Mouse (Mus musculus) stomach, embryonic 15.5 days (tissue): ENCODE measurements around the gene Gsap. TPM values are rescaled to one million over a fixed set of nuclear protein-coding genes. Genes with fewer than 3 reads are reported as not detected.

Experiments
- ATAC-seq: fragments of 200-750 bp; cut with Nextera tagmentation; 2 replicates; pipeline ENCODE4 v1.8.0; 2017; ENCODE audit warnings: low read depth, moderate number of reproducible peaks, moderate TSS enrichment; ENCODE audit not compliant: insufficient read depth, low FRiP score
- H3K27ac ChIP-seq: fragments of 300-500 bp; sonication (generic); 2 replicates; pipeline ENCODE4 v1.5.1; 2015; ENCODE audit warnings: mild to moderate bottlenecking, inconsistent platforms
- H3K27me3 ChIP-seq: fragments of 300-500 bp; sonication (generic); replicated peaks from 2 replicates; pipeline ENCODE4 v1.6.1; 2015; ENCODE audit warnings: inconsistent platforms
- H3K36me3 ChIP-seq: fragments of 300-500 bp; sonication (generic); 2 replicates; pipeline ENCODE4 v1.6.1; 2015; ENCODE audit warnings: inconsistent platforms
- H3K4me1 ChIP-seq: fragments of 300-500 bp; sonication (generic); 2 replicates; pipeline ENCODE4 v1.6.1; 2015; ENCODE audit warnings: inconsistent platforms
- H3K4me2 ChIP-seq: fragments of 300-500 bp; sonication (generic); 2 replicates; pipeline ENCODE4 v1.6.1; 2015; ENCODE audit warnings: mild to moderate bottlenecking, inconsistent platforms
- H3K4me3 ChIP-seq: fragments of 300-500 bp; sonication (generic); replicated peaks from 2 replicates; pipeline ENCODE4 v1.5.1; 2015; ENCODE audit warnings: inconsistent platforms
- H3K9ac ChIP-seq: fragments of 300-500 bp; sonication (generic); 2 replicates; pipeline ENCODE4 v1.6.1; 2015; ENCODE audit warnings: inconsistent platforms
- H3K9me3 ChIP-seq: fragments of 300-500 bp; sonication (generic); 2 replicates; pipeline ENCODE4 v1.6.1; 2016; ENCODE audit warnings: inconsistent platforms
- WGBS: fragments of 180-500 bp; shearing (Covaris S2); methylation state at CpG from one replicate; pipeline ENCODE4 v1.1.7; 2015; 5-methylcytosine and 5-hydroxymethylcytosine counted together
- polyA plus RNA-seq: library from polyadenylated mRNA; unstranded; fragments of >200 nt; fragmentation: Nextera tagmentation; extraction: Ambion mirVana; gene quantifications from 2 replicates; pipeline ENCODE4 v1.2.1, GENCODE M21; 2015

The Gsap gene
- polyA plus RNA-seq, 1 experiment from 2014 or later = 2.9 TPM

DNA sequence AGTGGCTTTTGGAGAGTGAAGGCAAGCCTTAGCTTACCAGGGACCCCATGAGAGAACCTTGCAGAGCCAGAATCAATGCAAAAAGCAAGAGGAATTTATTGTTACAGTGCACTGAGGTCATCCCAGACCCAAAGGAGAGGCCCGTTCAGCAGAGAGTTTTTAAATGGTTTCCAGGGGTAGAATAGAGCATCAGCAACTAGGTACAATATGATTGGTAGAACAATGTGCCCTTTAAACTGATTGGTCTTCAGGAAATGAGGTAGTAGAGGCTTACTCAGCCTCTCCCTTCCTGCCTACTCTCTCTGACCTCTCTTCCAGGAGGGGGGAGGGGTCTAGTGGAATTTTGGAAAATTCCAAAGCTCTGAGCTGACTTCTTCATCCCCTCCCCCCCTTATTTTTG is 59.2 kb downstream of the Gsap start:
- H3K4me2 ChIP-seq = no peak overlapping the region
- H3K36me3 ChIP-seq = no peaks in the 10 kb centered on the region
- no peak overlapping the region for H3K4me3 ChIP-seq
- no peak overlapping the region for H3K9ac ChIP-seq
- WGBS = 70% methylated on average over 1 of the region's 1 CpGs
- no peak overlapping the region for H3K27ac ChIP-seq
- no peaks in the 10 kb centered on the region for H3K9me3 ChIP-seq
- no peaks in the 10 kb centered on the region for H3K27me3 ChIP-seq
- H3K4me1 ChIP-seq = no peaks in the 10 kb centered on the region
- no peak for ATAC-seq

DNA sequence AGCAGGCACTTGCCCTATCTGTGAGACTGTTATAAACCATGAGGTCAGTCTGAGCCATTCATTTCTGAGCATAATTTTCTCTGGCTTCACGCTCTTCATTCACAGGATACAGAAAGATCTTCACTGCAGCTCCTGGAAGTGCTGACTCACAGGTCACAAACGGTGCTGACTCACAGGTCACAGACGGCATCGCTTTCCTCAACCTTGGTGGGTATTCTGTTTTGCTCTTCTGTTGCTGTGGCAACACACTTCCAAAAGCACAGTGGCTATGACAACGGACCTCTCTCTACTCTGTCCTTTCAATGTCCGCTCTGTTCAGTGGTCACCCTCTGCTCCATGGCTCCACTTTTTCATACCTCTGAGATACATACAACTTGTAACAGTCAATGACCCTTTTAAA is 60.7 kb downstream of the Gsap start:
- Histone ChIP-seq H3K4me1 (no peaks in the 10 kb centered on the region), H3K27me3 (no peaks in the 10 kb centered on the region), H3K9me3 (no peaks in the 10 kb centered on the region), H3K4me3 (no peak overlapping the region), H3K9ac (no peak overlapping the region), H3K36me3 (no peaks in the 10 kb centered on the region), H3K27ac (no peak overlapping the region), H3K4me2 (no peak overlapping the region)
- 76% methylated on average over 6 of the region's 6 CpGs for WGBS
- ATAC-seq = no peak

DNA sequence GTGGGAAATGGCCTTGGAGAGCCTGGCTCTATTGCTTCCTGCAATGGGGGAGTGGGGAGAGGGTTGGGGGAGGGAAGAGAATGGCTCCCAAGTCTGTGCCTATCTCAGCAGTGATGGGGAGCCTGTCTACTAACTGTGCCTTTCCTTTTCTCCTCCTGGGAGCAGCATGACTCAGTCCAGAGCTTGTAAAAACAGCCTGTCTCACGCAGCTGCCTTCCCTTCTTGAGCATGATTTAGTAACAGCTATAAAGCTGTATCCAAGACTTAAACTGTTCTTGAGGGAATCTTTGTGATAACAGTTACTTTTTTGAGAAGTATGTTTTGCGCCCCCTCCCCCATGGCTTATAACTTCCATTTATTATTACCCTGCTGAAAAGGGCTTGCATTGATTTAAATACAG is 61.9 kb downstream of the Gsap start:
- ATAC-seq = no peak
- no peak overlapping the region for H3K27ac ChIP-seq
- no peaks in the 10 kb centered on the region for H3K27me3 ChIP-seq
- H3K36me3 ChIP-seq = no peaks in the 10 kb centered on the region
- H3K4me3 ChIP-seq = no peak overlapping the region
- H3K9ac ChIP-seq = no peak overlapping the region
- H3K9me3 ChIP-seq = no peaks in the 10 kb centered on the region
- no peak overlapping the region for H3K4me2 ChIP-seq
- no peaks in the 10 kb centered on the region for H3K4me1 ChIP-seq
- 53% methylated on average over 2 of the region's 2 CpGs for WGBS

DNA sequence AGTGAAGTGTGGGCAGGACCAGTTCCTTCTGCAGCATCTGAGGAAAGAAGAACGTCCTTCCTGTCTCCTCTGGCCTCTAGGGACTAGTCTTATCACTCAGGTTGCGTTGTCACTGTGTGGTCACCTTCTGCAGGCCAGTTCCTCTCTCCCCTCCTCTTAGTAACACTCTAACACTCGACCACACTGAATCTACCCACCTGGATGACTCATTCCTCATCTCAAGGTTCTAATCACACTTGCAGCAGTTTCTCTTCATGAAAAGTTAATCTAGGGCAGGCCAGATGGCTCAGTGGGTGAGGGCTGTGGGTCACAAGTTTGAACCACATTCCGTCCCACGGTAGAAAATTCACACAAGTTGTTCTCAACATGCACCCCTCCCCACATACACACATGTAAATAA is 62.8 kb downstream of the Gsap start:
- H3K27me3 ChIP-seq = no peaks in the 10 kb centered on the region
- no peak overlapping the region for H3K9ac ChIP-seq
- no peak overlapping the region for H3K4me2 ChIP-seq
- 58% methylated on average over 5 of the region's 5 CpGs for WGBS
- H3K4me1 ChIP-seq = no peaks in the 10 kb centered on the region
- no peaks in the 10 kb centered on the region for H3K36me3 ChIP-seq
- ATAC-seq = no peak
- H3K27ac ChIP-seq = no peak overlapping the region
- no peaks in the 10 kb centered on the region for H3K9me3 ChIP-seq
- H3K4me3 ChIP-seq = no peak overlapping the region

DNA sequence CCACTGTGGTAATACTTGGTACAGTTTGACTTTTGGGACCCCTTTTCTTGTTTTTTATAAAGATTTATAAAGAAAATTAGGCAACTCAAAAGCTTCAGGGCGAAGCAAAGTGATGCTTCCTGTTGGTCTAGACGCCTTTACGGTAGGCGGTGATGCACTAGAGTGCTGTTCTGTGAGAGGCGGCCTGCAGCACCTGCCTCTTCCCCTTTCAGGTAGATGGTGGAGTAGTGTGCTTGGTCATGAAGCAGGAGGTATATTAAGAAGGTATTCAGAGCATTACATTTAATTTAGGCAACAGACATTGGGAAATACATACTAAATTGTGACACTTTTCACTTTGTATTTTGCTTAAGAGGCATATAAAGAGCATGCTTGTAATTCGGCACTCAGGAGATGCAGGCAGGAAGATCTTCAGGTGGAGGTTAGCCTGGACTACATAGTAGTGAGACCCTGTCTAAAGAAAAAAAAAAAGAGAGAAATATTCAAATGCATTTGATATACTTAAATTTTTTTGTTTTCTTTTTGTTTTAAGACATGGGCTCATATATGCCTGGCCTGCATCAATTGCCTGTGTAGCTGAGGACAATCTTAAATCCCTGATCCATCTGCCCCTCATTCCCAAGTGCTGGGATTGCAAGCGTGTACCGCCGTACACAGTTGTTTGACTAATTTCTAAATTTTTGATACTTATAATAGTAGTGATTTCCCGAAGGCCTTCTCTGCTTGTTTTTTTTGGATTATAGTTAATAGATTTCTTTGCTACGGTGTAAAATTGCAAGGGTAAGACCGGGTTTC is 68.9 kb downstream of the Gsap start:
- 88% methylated on average over 12 of the region's 12 CpGs for WGBS
- Histone ChIP-seq H3K27ac (no peak overlapping the region), H3K4me3 (no peak overlapping the region), H3K4me2 (no peak overlapping the region), H3K36me3 (no peaks in the 10 kb centered on the region), H3K27me3 (no peaks in the 10 kb centered on the region), H3K9me3 (no peaks in the 10 kb centered on the region), H3K9ac (no peak overlapping the region), H3K4me1 (no peaks in the 10 kb centered on the region)
- ATAC-seq = no peak

DNA sequence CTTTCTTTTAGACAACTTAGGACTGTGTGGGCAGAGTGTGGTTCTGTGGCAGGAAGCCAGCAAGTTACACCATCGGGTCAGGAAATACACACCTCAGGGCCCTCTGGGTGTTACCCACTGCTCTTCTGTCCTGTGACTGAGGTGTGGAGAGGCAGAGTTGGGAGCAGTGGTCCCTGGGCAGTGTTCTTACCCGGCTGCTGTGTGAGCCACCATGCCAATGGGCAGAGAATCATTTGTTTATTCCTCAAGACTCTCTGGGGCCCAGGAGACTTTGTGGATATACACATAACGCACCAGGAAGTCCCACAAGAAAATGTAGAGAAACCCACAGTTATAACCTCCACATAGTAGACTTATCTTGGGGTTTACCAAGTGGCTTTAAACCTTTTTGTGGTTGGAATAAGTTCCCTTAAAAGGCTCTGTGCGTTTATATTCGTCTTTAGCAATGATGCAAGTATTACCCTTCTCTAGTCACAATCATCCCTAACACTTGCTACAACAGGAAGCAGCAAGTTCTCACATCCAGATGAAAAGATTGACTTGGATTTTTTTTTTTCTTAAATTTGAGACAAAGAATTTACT is 69.6 kb downstream of the Gsap start:
- no peak overlapping the region for H3K27ac ChIP-seq
- H3K4me1 ChIP-seq = no peaks in the 10 kb centered on the region
- 74% methylated on average over 5 of the region's 5 CpGs for WGBS
- no peaks in the 10 kb centered on the region for H3K27me3 ChIP-seq
- no peaks in the 10 kb centered on the region for H3K9me3 ChIP-seq
- H3K4me2 ChIP-seq = no peak overlapping the region
- ATAC-seq = no peak
- H3K4me3 ChIP-seq = no peak overlapping the region
- no peaks in the 10 kb centered on the region for H3K36me3 ChIP-seq
- no peak overlapping the region for H3K9ac ChIP-seq

DNA sequence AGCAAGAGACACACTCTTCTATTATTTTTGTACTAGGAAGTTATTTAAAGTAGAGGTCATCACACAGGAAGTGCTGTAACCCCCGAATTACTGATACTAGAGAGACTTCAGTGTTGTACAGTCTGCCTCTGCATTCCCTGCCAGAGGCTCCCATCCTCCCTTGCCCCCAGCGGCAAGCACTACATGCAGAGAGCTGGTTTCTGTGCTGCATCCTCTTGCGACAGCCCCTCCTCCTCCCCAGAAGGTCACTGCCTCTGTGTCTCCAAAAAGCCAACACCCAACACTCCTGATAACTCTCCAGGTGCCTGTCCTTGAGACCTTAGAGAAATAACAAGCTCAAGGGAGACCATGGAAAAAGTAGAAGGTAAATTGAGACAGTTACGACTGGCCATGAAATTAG is 71.1 kb downstream of the Gsap start:
- Histone ChIP-seq H3K27ac (no peak overlapping the region), H3K4me1 (no peaks in the 10 kb centered on the region), H3K9me3 (no peaks in the 10 kb centered on the region), H3K27me3 (no peaks in the 10 kb centered on the region), H3K4me2 (no peak overlapping the region), H3K9ac (no peak overlapping the region), H3K36me3 (no peaks in the 10 kb centered on the region), H3K4me3 (no peak overlapping the region)
- no peak for ATAC-seq
- 63% methylated on average over 4 of the region's 4 CpGs for WGBS

DNA sequence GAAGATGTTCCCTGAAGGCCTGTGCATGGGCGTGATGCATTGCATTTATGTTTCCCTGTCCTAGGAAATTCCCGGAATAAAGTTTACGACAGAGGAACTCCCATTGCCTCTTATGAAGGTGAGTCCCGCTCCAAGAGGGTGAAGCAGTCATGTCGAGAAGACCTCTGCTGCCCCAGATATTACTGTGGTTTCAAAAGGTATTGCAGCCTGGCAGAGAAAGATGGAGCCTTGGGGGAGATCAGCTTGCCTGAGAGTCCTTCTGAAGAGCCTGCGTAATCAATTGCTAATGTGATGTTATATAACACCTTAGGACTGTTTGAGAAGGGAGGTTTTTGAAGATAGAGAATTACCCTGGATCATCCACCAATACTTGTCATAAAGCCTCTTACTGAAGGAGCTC is 71.8 kb downstream of the Gsap start:
- H3K27ac ChIP-seq = no peak overlapping the region
- ATAC-seq = no peak
- WGBS = 70% methylated on average over 6 of the region's 6 CpGs
- no peaks in the 10 kb centered on the region for H3K4me1 ChIP-seq
- H3K4me3 ChIP-seq = no peak overlapping the region
- no peak overlapping the region for H3K4me2 ChIP-seq
- H3K9me3 ChIP-seq = no peaks in the 10 kb centered on the region
- H3K27me3 ChIP-seq = no peaks in the 10 kb centered on the region
- H3K9ac ChIP-seq = no peak overlapping the region
- no peaks in the 10 kb centered on the region for H3K36me3 ChIP-seq

DNA sequence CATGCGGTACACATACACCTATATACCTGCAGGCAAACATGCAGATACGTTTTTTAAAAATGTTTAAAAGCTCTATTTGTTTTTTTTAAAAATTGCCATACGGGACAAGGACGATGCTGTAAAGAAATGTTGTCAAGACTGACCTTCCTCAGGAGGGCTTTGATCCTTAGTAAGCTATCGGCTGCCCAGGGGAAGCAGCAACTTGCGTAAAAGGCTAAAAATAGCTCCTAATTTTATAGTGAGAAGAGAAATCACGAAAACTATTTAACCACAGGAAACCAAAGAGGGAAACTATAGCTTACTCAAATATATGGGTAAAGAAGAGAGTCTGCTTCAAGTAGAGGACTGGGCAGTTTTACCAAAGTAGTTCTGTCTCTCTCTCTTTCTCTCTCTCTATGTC is 74.7 kb downstream of the Gsap start:
- 74% methylated on average over 7 of the region's 7 CpGs for WGBS
- Histone ChIP-seq H3K27ac (no peak overlapping the region), H3K4me2 (no peak overlapping the region), H3K36me3 (no peaks in the 10 kb centered on the region), H3K27me3 (no peaks in the 10 kb centered on the region), H3K9me3 (no peaks in the 10 kb centered on the region), H3K9ac (no peak overlapping the region), H3K4me1 (no peaks in the 10 kb centered on the region), H3K4me3 (no peak overlapping the region)
- no peak for ATAC-seq

DNA sequence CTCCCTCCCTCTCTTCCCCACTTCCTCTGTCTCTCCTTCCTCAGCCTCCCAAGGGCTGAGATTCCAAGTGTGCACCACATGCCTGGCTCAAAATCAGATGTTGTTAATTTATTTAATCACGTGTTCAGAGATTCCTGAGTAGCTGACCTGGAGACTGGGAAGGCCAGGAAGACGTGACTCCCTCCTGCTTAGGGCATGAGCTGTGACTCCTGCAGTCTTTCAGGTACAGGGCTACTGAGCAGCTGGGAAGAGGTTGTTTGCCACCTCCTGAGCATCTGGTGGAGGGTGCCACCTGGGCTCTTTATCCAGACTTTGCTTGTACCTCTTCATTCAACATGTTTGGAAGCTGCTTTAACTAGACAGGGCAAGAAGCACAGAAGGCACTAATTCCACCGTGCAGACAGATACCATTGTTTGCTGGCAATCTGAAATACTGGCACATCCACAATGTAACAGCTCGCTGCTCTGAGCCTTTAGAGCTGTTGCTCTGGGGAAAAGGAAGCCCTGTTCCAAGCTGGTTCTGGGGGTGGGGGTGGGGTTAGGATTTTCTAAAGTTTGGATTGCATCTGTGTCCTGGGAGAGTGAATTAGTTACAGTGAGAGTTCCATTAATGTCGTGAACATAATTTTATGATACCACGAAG is 75.3 kb downstream of the Gsap start:
- H3K27me3 ChIP-seq = no peaks in the 10 kb centered on the region
- no peak for ATAC-seq
- H3K9me3 ChIP-seq = no peaks in the 10 kb centered on the region
- H3K27ac ChIP-seq = no peak overlapping the region
- no peak overlapping the region for H3K4me2 ChIP-seq
- no peaks in the 10 kb centered on the region for H3K4me1 ChIP-seq
- WGBS = 30% methylated on average over 6 of the region's 6 CpGs
- H3K4me3 ChIP-seq = no peak overlapping the region
- no peaks in the 10 kb centered on the region for H3K36me3 ChIP-seq
- no peak overlapping the region for H3K9ac ChIP-seq

DNA sequence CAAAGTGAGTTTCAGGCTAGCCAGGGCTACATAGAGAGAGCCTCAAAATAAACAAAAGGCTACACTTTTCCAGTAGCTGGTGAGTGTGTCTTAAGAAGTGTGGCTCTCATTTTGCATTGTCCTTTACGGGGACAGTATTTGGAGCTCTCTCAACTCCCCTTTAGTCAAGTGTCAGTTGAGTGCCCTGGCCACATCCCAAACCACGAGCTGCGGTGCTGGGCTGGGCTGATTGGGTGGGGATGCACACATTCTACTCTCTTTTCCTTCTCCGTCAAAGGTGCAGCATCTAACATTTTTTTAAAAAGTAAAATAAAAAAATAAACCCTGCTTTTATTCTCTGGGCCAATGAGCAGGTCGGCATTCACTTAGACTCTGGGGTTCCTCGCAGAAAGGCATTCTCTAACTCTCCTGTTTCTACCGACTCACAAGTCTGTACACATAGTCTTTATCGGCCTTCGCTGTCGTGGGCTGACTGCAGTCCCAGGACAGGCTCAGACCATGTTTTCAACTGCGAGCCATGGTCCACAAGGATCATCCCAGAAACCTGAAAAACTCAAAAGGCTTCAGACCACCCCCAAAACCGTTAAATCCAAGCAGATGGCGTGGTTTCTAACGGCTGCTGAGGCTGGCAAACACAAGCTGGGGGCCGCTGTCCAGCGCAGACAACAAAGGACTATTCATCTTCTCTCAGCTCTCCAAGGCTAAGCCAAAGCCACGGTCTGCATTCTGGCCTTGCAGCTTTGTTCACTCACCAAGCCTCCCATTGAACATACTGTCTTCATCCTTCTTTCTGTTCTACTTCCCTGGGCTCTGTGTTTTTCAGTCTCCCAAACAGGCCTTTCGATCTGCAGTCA is 77.4 kb downstream of the Gsap start:
- no peak overlapping the region for H3K9ac ChIP-seq
- H3K9me3 ChIP-seq = no peaks in the 10 kb centered on the region
- no peaks in the 10 kb centered on the region for H3K36me3 ChIP-seq
- no peaks in the 10 kb centered on the region for H3K4me1 ChIP-seq
- no peak overlapping the region for H3K4me3 ChIP-seq
- 57% methylated on average over 18 of the region's 18 CpGs for WGBS
- H3K27ac ChIP-seq = no peak overlapping the region
- ATAC-seq = no peak
- H3K27me3 ChIP-seq = no peaks in the 10 kb centered on the region
- no peak overlapping the region for H3K4me2 ChIP-seq
